Mouse (Mus musculus) frontal cortex, postnatal 36 days (tissue): ENCODE data around the gene 4933407L21Rik.

ENCODE experiments used
- DNase-seq, 2 experiments: peaks; one replicate each; pipeline ENCODE4 v3.0.0; 2022; ENCODE audit warnings: low spot score in 2 of 2

Gene 4933407L21Rik

GRCm38 (mm10) chr1:85928057-85928687 lies at the start of gene 4933407L21Rik:
Gene 4933407L21Rik (plus strand): TSS chr1:85928483.
- peak; percentile 77 to 84 for DNase-seq

DNA sequence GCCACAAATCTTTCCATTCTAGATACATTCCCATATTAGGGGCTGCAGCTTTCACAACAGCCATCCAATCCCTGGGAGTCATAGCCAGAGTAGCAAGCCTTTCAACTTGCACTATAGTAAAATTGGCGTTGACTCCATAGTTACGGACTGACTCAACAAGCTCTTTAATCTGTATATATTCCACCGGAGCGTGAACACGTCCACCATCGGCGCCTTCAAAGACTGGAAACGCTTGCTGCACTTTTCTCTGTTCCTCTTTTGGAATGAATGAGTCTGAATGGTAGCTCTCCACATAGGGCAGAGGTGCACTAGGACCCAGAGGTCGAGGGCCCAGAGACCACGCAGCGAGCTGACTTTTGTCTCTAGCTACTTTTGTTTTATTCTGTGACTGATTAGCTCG lies 46.3 kb upstream of the 4933407L21Rik start:
- DNase-seq: no peak

- no peak for DNase-seq
Observed at GRCm38 (mm10) chr1:85887221-85887620, 41.1 kb upstream of the 4933407L21Rik start.

DNA sequence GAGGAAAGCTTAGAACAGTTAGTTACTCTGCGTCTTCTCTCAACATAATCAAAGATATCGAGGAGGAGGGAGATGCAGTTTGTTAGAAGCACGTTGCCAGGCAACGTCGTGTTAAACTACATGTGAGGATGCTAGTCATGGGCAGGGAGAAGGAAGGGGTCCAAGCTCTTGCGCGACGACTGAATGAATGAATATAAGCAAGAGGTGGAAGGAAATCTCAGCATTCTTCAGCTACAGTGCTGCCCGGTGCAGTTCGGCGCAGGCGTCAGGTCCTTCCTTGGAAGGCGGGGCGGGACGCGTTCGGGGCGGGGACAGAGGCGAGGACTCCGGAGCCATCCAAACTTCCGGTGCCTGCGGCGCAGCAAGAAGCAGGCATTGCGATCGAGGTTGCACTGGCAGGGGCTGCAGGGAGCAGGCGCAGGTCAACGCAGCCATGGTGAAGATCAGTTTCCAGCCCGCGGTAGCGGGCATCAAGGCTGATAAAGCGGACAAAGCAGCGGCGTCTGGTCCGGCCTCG lies 34.0 kb upstream of the 4933407L21Rik start, which contains the start of gene Itm2c:
TSS of gene Itm2c (plus strand) at position 51 of the 517 bp plus-strand sequence.
- DNase-seq: peak; percentile 91 to 93

DNA sequence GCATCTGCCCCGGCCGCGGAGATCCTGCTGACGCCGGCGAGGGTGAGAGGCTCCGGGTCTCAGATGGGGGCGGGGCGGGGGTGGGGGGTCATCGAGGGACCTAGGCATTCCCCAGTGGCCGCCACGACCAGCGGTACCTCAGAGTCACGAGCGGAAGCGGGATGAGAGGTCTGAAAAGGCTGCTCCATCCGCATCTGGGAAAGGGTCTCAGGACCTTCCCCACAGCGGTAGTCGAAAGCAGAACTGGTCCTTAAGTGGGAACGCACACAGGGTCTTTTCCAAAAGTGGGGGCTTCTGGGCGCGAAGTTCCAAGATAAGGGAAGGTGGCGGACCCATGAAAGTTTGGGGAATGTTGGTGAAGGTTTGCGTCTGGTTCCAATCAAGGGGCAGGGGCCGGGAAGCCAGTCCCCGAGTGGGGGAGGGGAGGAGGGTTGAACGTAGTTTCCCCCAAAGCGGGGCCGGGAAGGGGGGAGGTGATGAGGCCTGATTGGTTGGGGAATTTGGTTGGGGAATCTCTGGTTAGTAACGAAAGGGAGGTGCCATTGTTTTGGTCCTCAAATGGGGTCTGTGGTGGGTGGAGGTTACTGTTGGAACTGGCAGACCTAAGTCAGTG lies 33.4 kb upstream of the 4933407L21Rik start:
- DNase-seq: peak in 1 of 2 experiments; percentile 43

GRCm38 (mm10) chr1:85895391-85895837 lies 32.9 kb upstream of the 4933407L21Rik start:
- DNase-seq: peak in 1 of 2 experiments; percentile 70

- DNase-seq: no peak
Observed at GRCm38 (mm10) chr1:85896110-85896509, 32.2 kb upstream of the 4933407L21Rik start.

DNA sequence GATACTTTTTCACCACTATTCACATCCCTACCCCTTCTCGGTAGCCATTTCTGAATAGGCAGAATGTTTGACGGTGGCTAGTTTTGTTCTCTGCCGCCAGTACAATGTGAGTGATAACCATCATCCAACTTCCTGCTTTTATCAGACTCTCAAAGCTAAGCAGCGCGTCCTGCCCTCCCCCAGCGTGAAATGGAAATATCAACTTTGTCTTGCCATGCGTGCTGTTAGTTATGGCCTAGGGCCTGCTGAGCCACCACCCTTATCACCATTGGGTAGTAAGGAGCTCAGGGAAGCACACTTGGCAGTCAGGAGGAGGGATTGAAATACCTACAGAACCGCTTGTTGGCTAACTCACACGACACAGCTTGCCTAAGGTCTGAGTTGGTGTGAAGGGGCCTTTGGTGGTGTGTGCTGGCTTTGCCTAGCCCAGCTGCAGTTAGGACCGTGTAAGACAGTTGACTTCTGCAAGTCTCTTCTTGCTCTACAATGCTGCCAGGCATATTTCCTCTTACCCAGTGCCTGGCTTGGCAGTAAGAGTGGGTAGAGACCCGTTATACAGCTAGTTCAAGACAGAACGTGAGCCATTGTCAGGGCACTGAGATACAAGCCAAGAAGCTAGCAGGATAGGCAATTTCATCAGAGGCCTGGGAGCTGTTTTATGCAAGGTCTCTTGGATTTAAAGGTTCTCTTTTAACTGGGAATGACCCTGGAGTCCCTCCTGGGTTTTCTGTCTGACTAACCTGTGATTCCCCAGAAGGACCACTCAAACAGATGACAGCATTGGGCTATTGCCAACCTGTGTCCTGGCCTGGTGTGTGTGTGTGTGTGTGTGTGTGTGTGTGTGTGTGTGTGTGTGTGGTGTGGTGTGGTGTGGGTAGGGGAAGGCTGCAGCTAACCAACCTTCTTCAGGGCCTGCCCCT lies 31.2 kb upstream of the 4933407L21Rik start:
- no peak for DNase-seq

GRCm38 (mm10) chr1:85897901-85898760 lies 30.2 kb upstream of the 4933407L21Rik start:
- DNase-seq: no peak

DNA sequence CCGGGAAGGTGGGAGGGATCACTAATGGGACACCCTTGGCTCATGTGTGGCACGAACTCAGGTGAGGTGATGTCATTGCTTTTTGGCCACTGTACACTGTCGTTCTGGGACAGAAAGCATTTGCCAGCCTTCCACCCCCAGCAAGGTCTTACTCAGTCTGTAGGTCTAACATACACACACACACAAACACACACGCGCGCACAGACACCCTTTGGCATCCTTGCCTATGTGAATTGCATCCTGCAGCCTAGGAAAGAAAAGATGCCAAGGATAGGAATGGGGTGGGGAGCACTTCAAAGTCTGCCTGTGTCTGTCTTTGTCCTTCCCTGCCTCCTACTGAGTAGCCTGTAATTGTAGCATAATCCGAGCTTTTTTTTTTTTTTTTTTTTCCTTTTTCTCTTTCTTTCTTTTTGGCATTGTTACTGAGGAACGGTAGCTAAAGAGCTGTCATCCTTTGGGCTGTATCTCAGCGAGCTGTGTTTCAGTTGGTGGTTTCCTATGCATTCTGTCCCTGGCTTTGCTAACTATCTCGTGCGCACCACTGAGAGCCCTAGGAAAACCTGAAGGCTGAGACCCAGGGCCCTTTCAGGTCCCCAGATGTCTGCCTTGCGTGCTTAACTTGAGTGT lies 29.4 kb upstream of the 4933407L21Rik start:
- DNase-seq: no peak

DNA sequence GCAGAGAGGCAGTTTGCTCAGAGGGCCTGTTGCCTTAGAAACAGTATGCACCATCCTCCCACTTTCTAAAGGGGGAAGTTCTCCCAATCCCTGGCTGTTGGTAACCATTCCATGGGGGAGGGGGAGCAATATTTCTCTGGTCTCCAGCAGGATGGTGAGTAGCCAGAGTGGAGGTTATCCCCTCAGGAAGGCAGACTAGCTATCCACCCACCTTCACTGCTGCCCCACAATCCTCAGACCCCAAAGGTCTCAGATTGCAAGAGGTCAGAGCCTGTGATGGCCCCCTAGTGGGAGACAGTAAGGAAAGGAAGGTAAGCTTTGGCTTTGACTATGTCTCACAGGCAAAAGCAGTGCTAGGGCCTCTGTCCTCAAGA lies 28.9 kb upstream of the 4933407L21Rik start:
- DNase-seq: no peak

DNA sequence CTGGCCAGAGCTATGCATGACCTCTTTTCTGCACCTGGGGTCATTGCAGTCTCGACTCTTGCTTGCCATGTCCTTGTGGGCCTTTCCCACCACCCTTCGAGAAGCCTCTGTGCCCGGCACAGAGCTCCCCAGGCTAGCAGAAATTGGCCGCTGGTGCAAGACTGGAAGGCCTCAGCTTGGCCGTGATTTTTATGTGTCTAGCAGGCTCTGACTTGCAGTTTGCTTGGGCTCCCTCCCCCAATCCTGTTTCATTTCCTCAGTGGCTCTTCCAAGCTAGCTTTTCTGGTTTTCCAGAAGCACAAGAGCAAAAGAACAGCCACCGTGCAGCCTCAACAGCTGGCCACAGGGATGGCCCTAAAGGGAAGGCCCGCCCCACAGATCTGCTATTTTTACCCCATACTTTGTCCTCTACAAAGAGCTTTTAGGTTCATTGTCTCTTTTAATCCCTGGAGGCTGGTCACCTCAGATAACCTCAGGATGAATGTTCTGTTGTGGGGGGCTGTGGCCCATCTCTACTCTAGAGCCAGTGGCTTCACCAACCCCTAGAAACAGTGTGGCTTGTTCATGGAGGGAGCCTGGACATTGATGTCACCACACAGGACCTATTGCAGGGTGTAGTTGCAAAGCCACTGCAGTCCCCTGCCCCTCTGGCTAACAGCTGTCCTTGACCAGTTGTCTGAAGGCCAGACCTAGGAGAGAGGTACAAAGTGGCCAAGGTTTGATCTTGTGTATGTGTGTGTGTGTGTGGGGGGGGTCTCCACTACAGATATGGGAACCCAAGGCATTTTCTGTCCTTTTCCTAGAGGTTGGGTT lies 27.6 kb upstream of the 4933407L21Rik start:
- DNase-seq: no peak

- DNase-seq: no peak
Observed at GRCm38 (mm10) chr1:85901516-85902107, 26.7 kb upstream of the 4933407L21Rik start.

GRCm38 (mm10) chr1:85902108-85902561 lies 26.1 kb upstream of the 4933407L21Rik start:
- DNase-seq: no peak

DNA sequence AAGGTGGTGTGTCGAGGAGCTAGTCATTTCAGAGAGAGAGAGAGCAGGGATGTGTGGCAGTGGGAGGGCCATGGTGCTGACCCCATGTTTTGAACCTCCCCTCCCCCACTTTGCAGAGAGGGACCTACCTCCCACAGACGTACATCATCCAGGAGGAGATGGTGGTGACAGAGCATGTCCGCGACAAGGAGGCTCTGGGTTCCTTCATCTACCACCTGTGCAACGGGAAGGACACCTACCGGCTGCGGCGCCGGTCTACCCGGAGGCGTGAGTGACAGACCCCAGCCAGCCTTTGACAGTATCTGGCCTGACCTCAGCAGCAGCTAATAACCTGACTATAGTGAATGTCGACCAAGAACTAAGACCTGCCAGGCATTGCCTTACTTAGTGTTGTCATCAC lies 21.4 kb upstream of the 4933407L21Rik start:
- no peak for DNase-seq

DNA sequence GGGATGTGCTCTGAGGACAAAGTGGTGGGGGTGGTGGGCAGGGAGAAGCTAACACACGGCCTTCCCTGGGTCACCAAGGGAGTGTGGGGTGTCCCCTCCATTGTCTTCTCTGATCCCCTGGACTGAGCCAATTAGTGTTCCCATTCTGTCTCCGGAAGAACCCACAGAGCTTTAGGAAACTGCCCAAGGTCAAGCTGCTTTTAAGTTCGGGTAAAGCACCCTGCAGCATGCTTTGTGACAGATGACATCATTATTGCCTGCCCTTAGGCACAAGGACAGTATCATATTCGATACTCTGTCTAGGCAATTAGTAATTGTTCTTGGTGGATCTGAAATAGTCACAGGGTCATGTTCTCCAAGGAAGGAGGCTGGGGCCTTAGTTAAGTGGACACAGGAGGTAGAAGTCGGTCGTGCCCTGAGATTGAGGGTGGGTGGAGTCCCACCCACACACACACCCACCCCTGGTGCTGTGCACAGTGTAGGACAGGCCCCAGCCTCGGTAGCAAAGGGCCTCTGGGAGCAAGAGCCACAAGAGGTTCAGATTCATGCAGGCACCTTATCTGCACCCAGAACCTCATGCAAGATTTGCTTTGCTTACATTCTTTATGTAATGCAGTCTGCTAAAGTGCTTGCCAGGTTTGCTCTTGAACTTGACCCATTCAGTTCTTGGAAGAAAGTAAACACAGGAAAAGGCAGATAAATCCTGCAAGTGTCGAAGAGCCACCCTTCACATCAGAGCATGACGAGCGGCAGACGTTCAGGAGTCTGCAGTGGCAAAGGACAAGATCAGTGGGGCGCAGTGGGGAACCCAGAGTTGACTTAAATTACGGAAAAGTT lies 19.3 kb upstream of the 4933407L21Rik start:
- DNase-seq: no peak

DNA sequence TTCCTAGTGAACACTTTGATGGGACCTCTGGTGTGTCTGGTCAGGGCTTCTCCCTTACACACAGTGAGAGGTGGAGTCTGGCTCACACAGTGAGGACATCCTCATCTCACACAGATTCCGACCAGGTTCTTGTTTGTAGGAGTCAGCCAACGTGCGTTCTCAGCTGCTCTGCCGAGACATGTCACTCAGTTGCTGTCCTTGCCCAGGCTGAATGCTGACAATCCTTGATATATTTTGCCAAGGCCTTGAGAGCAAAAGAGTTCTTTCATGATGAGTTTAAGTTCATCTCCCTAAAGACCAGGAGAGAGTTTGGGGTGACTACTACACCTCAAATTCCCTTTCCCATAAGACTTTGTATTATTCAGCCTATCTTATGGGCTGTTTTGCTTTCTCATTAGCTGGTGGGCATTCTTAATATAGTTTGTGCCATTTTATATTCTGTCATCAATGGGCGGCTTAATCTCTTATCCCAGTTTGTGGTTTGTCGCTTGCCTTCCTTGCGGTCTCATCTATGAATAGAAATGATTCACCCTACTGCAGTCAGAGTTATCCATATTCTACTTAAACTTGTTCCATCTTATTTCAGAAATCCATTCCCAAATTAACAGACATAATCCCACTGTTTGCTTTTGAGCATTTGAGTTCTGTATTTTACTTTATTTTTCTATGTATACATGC lies 15.1 kb upstream of the 4933407L21Rik start:
- no peak for DNase-seq

GRCm38 (mm10) chr1:85915890-85916289 lies 12.4 kb upstream of the 4933407L21Rik start:
- no peak for DNase-seq
